Mouse (Mus musculus): ENCODE results near the gene Chrng. TPM values are rescaled to one million over a fixed set of nuclear protein-coding genes. Genes with fewer than 3 reads are reported as not detected.

Chrng gene
- total and polyA plus RNA-seq, 2 experiments, result not detected

DNA sequence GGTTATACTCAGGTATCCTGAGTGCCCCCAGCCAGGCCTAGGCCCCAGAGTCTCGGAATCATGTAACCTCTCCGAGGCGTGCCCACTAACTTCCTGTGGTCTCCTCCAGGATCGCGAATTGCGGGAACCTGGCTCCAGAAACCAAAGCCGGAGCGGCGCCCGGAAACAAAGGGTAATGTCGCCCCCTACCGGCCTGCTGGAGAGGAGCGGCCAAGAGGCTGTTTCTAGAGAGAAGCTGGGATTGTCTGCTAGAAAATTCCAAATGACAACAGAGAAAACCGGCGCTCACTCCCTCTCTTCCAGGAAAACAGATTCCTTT, 17.5 kb upstream of the Chrng start:
- under 1% methylated on average over 15 of the region's 15 CpGs for WGBS
- no peaks in the 10 kb centered on the region for H3K79me2 ChIP-seq (ENCODE audit: control insufficient read depth, insufficient read depth, low read length)
- H3K4me3 ChIP-seq (ENCODE audit: insufficient read depth, low read depth, low read length), result peak overlapping the region; percentile 69
- H3K36me3 ChIP-seq (ENCODE audit: control insufficient read depth, insufficient read depth, low read length), result no peaks in the 10 kb centered on the region
- H3K4me1 ChIP-seq (ENCODE audit: control insufficient read depth, insufficient read depth, low read length), result peaks cover 5% of the 10 kb centered on the region; the same call in 1 of the 2 replicates
- H3K27me3 ChIP-seq (ENCODE audit: control insufficient read depth, insufficient read depth, low read length), result peaks cover 12% of the 10 kb centered on the region; the same call in 1 of the 2 replicates
- H3K9ac ChIP-seq (ENCODE audit: low read depth, low read length), result peak overlapping the region; percentile 76
- DNase-seq (ENCODE audit: extremely low read depth, low read depth, low spot score), result peak; percentile 31
- TF ChIP-seq POLR2A (IDR thresholded peaks at IDR 0.05; ENCODE audit: extremely low read depth, insufficient read depth, low read length), result no peak
- TF ChIP-seq CTCF (IDR thresholded peaks at IDR 0.05; ENCODE audit: low read depth, low read length), result peak; percentile 89
- H3K27ac ChIP-seq (replicated peaks; ENCODE audit: insufficient read depth, low read depth, low read length), result no peak overlapping the region

DNA sequence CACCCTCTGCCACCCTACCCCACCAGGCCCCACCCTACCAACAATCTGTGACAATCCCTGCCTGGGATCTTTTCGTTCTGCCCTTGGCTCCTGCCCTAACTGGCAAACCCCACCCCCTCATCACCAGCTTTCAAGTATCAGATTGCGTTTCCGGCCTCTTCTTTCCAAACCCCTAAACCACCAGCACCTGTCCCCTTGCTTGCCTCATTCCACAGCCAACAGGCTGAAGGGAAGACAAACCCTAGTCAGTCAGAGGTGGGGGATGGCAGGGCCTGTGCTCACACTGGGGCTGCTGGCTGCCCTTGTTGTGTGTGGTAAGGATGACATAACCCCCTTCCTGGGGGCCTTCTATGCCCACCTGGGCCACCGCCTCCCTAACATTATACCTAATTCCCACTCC, 14.0 kb upstream of the Chrng start, which contains the start of gene Chrnd:
Chrnd (plus strand) TSS at position 179 of the 400 bp plus-strand sequence.
- H3K4me3 ChIP-seq (ENCODE audit: insufficient read depth, low read depth, low read length), result no peak within 1 kb of the TSS
- peaks cover 5% of the 10 kb centered on the region; the same call in 1 of the 2 replicates for H3K4me1 ChIP-seq (ENCODE audit: control insufficient read depth, insufficient read depth, low read length)
- TF ChIP-seq POLR2A (IDR thresholded peaks at IDR 0.05; ENCODE audit: extremely low read depth, insufficient read depth, low read length) (no peak), CTCF (IDR thresholded peaks at IDR 0.05; ENCODE audit: low read depth, low read length) (no peak)
- no peaks in the 10 kb centered on the region for H3K36me3 ChIP-seq (ENCODE audit: control insufficient read depth, insufficient read depth, low read length)
- DNase-seq (ENCODE audit: extremely low read depth, low read depth, low spot score), result no peak
- no peak within 1 kb of the TSS for H3K9ac ChIP-seq (ENCODE audit: low read depth, low read length)
- no peaks in the 10 kb centered on the region for H3K79me2 ChIP-seq (ENCODE audit: control insufficient read depth, insufficient read depth, low read length)
- H3K27ac ChIP-seq (replicated peaks; ENCODE audit: insufficient read depth, low read depth, low read length), result no peak within 1 kb of the TSS
- 63% methylated on average over 4 of the region's 4 CpGs for WGBS
- peaks cover 10% of the 10 kb centered on the region; the same call in 1 of the 2 replicates for H3K27me3 ChIP-seq (ENCODE audit: control insufficient read depth, insufficient read depth, low read length)

DNA sequence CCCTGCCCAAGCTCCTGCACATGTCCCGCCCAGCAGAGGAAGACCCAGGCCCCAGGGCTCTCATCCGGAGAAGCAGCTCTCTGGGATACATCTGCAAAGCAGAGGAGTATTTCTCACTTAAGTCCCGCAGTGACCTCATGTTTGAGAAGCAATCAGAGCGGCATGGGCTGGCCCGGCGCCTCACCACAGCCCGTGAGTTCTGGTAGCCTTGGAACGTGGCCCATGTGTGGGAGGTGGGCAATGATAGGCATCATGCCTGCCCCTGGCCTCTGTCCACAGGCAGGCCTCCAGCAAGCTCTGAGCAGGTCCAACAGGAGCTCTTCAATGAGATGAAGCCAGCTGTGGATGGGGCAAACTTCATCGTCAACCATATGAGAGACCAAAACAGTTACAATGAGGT, 7.2 kb upstream of the Chrng start:
- TF ChIP-seq CTCF (IDR thresholded peaks at IDR 0.05; ENCODE audit: low read depth, low read length) (no peak), POLR2A (IDR thresholded peaks at IDR 0.05; ENCODE audit: extremely low read depth, insufficient read depth, low read length) (no peak)
- peak; percentile 19 for DNase-seq (ENCODE audit: extremely low read depth, low read depth, low spot score)
- no peaks in the 10 kb centered on the region for H3K36me3 ChIP-seq (ENCODE audit: control insufficient read depth, insufficient read depth, low read length)
- H3K27me3 ChIP-seq (ENCODE audit: control insufficient read depth, insufficient read depth, low read length), result peaks cover under 1% of the 10 kb centered on the region; the same call in 1 of the 2 replicates
- no peak overlapping the region for H3K9ac ChIP-seq (ENCODE audit: low read depth, low read length)
- 36% methylated on average over 9 of the region's 9 CpGs for WGBS
- H3K27ac ChIP-seq (replicated peaks; ENCODE audit: insufficient read depth, low read depth, low read length), result no peak overlapping the region
- H3K4me3 ChIP-seq (ENCODE audit: insufficient read depth, low read depth, low read length), result no peak overlapping the region
- H3K4me1 ChIP-seq (ENCODE audit: control insufficient read depth, insufficient read depth, low read length), result no peaks in the 10 kb centered on the region
- no peaks in the 10 kb centered on the region for H3K79me2 ChIP-seq (ENCODE audit: control insufficient read depth, insufficient read depth, low read length)

DNA sequence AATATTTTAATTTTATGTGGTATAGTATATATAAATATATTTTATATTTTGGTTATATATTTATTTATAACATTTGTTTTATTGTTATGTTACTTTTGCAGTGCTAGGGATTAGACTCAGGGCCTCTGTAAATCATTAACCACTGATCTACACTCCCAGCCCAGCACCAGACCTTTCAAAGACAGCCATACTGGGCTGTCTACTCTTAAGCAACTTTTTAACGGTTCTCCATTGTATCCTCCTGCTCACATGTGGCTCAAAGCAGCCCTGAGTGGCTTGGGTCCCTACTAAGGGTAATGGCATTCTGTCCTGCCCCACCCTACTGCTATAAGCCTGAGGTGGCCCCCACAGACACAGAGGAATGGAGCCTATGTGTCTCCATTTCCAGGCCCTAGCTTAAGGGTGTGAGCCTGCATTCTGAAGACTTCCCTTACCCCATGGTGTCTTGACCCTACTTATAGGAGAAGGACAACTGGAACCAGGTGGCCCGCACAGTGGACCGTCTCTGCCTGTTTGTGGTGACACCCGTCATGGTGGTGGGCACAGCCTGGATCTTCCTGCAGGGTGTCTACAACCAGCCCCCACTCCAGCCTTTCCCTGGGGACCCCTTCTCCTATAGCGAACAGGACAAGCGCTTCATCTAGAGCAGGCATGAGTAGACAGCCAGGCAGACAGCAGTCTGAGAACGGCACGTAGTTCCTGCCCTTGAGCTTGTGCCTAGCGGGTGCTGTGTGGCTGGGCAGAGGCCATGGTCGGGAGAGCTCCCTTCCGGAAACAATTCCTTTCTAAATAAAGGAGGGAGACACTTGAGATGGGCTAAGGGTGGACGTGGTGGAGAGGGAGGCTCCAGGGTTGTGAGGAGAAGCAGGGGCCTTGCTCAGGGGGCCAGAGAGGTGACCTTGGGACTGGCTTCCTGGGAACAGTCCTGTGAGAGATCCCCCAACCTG, 6.1 kb upstream of the Chrng start:
- Histone ChIP-seq H3K4me3 (ENCODE audit: insufficient read depth, low read depth, low read length) (no peak overlapping the region), H3K79me2 (ENCODE audit: control insufficient read depth, insufficient read depth, low read length) (no peaks in the 10 kb centered on the region), H3K4me1 (ENCODE audit: control insufficient read depth, insufficient read depth, low read length) (no peaks in the 10 kb centered on the region), H3K9ac (ENCODE audit: low read depth, low read length) (no peak overlapping the region), H3K27ac (replicated peaks; ENCODE audit: insufficient read depth, low read depth, low read length) (no peak overlapping the region), H3K27me3 (ENCODE audit: control insufficient read depth, insufficient read depth, low read length) (no peaks in the 10 kb centered on the region), H3K36me3 (ENCODE audit: control insufficient read depth, insufficient read depth, low read length) (no peaks in the 10 kb centered on the region)
- DNase-seq (ENCODE audit: extremely low read depth, low read depth, low spot score), result peak; percentile 23
- TF ChIP-seq POLR2A (IDR thresholded peaks at IDR 0.05; ENCODE audit: extremely low read depth, insufficient read depth, low read length), result no peak
- TF ChIP-seq CTCF (IDR thresholded peaks at IDR 0.05; ENCODE audit: low read depth, low read length), result no peak
- WGBS, result 83% methylated on average over 12 of the region's 12 CpGs

DNA sequence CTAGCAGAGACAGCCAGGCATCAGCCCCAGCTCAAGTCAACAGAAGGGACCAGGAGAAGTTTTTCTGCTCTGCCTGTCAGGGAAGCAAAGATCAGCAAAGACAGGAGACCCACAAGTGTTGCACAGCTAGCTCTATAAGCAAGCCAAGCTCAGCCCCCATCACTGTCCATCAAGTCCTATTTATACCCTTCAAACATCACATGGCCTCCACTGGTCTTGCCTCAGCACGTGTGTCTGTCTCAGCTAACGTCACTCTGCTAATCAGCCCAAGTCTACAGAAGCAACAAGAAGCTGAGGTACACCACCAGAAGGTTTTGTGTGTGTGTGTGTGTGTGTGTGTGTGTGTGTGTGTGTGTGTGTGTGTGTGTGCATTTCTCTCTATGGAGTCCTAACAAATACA, 3.6 kb upstream of the Chrng start:
- H3K36me3 ChIP-seq (ENCODE audit: control insufficient read depth, insufficient read depth, low read length), result no peaks in the 10 kb centered on the region
- TF ChIP-seq CTCF (IDR thresholded peaks at IDR 0.05; ENCODE audit: low read depth, low read length) (no peak), POLR2A (IDR thresholded peaks at IDR 0.05; ENCODE audit: extremely low read depth, insufficient read depth, low read length) (no peak)
- no peak overlapping the region for H3K4me3 ChIP-seq (ENCODE audit: insufficient read depth, low read depth, low read length)
- H3K9ac ChIP-seq (ENCODE audit: low read depth, low read length), result no peak overlapping the region
- no peaks in the 10 kb centered on the region for H3K27me3 ChIP-seq (ENCODE audit: control insufficient read depth, insufficient read depth, low read length)
- WGBS, result 42% methylated on average over 2 of the region's 2 CpGs
- H3K79me2 ChIP-seq (ENCODE audit: control insufficient read depth, insufficient read depth, low read length), result no peaks in the 10 kb centered on the region
- H3K27ac ChIP-seq (replicated peaks; ENCODE audit: insufficient read depth, low read depth, low read length), result no peak overlapping the region
- H3K4me1 ChIP-seq (ENCODE audit: control insufficient read depth, insufficient read depth, low read length), result no peaks in the 10 kb centered on the region
- no peak for DNase-seq (ENCODE audit: extremely low read depth, low read depth, low spot score)

DNA sequence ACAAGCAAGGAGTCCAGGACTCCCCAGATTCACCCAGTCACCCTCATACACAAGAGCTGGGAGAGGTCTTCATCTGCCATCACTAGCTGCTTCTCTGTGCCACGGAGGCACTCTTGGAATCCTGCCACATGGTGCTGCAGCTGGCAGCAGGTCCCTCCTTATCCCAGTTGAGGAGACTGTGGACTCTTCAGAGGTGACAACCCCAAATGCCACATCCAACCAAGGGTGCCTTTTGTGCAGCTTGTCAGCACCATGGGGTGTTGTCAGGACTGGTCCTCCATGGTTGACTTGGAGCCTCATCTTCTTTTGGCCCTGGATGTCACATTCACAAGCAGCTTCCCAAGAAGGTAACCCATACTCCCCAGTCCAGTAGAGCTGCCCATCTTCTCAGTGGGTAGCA, 2.6 kb upstream of the Chrng start:
- no peaks in the 10 kb centered on the region for H3K4me1 ChIP-seq (ENCODE audit: control insufficient read depth, insufficient read depth, low read length)
- H3K4me3 ChIP-seq (ENCODE audit: insufficient read depth, low read depth, low read length), result no peak overlapping the region
- no peaks in the 10 kb centered on the region for H3K36me3 ChIP-seq (ENCODE audit: control insufficient read depth, insufficient read depth, low read length)
- no peak for DNase-seq (ENCODE audit: extremely low read depth, low read depth, low spot score)
- no peak overlapping the region for H3K27ac ChIP-seq (replicated peaks; ENCODE audit: insufficient read depth, low read depth, low read length)
- 52% methylated on average over 1 of the region's 1 CpGs for WGBS
- H3K27me3 ChIP-seq (ENCODE audit: control insufficient read depth, insufficient read depth, low read length), result no peaks in the 10 kb centered on the region
- TF ChIP-seq CTCF (IDR thresholded peaks at IDR 0.05; ENCODE audit: low read depth, low read length) (no peak), POLR2A (IDR thresholded peaks at IDR 0.05; ENCODE audit: extremely low read depth, insufficient read depth, low read length) (no peak)
- no peaks in the 10 kb centered on the region for H3K79me2 ChIP-seq (ENCODE audit: control insufficient read depth, insufficient read depth, low read length)
- H3K9ac ChIP-seq (ENCODE audit: low read depth, low read length), result no peak overlapping the region

Data from liver, adult 2 months (tissue).